Mouse (Mus musculus): ENCODE data around the gene Acbd6. TPM values are rescaled to one million over a fixed set of nuclear protein-coding genes. Genes with fewer than 3 reads are reported as not detected.

Gene Acbd6
- total RNA-seq, 2 experiments from 2014 or later, result 81.5 to 92.2 TPM

DNA sequence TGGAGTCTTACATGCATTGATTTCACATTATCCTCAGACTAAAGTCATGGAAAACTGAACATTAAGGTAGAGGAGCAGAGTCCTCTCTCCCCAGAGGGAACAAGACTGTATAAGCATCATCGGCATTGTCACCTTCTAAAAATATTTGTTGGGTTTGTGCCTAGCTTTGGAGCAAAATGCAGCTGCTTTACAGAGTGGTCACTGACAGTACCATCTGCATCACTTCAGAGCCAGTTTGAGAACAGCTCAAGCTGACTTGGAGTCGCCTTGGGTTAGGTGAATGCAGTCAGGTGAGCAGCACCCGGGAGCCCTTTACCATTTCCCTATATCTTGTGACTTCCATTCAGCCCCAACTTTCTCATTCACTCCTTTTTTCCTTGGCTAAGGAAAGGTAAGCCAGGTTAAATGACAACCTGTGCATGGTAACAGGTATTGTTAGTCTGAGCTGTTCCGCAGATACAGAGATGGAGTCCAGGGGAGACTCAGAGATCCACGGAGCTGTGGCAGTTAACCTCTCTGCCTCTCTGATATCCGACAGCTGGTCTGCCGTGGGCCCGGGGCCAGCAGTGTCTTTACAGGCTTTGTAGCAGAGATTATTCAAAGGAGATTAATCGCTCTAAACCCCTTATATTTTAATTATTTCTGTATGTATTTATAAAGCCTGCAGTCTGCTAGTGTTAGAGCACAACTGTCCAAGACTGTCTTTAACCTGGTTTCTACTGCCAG lies 92.4 kb downstream of the Acbd6 start:
- no peak for DNase-seq

DNA sequence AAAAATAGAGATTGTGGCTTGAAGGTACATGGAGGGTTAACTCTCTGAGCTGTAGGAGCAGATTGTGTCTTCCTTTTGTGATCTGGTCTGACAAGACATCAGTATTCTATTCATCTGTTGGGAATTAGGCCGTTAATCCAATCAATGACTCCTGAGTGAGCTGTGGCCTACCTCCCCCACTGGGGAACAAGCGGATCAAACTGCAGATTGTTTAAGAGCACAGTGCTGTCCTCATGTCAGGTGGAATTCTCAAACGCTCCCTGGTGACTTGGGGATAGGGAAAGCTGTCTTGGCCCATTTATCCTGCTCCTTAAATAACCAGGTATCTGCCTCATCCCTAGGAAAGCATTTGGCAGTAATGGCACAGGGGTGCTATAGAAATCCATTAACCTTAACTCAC lies 97.0 kb downstream of the Acbd6 start:
- no peak for DNase-seq

DNA sequence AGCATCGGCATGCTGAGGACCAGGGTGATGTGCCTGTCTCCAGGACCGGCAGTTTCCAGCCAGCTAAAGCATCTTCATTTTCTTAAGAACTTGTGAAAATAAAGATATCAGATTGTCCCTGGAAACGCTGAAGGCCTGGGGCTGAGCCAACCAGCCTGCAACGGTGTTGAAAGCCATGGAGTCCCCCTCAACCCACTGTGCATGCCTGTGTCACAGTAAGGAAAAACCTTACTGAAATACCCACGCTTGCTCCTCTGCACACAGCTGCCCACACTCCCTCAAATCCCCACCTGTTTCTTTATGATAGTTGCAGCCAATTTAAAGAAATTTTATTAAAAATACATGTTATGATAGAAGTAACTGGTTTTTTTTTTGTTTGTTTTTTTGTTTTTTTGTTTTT lies 98.4 kb downstream of the Acbd6 start:
- DNase-seq, result no peak

- DNase-seq, result no peak
Measured at GRCm38 (mm10) chr1:155663994-155664393, 106.1 kb downstream of the Acbd6 start.

- no peak for DNase-seq
Measured at GRCm38 (mm10) chr1:155675570-155675969, 117.7 kb downstream of the Acbd6 start.

GRCm38 (mm10) chr1:155681116-155681799 lies 123.3 kb downstream of the Acbd6 start:
- DNase-seq, result peak in 1 of 2 experiments; percentile 27

DNA sequence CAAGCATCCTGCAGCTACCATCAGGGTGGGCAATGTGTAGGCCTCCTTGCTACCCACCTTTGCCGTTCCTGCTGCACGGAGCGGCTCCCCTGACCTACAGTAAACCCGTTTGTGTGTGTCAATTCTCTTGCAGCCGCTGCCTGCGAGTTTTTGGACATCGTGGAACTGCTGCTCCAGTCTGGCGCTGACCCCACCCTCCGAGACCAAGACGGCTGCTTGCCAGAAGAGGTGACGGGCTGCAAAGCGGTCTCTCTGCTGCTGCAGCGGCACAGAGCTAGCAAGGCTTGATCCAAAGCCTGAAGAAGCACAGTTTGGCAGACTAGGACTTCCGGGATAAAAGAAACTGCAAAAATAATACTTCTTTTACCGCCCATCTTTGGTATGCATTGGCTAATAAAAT lies 128.9 kb downstream of the Acbd6 start:
- no peak for DNase-seq

GRCm38 (mm10) chr1:155689141-155689540 lies 131.2 kb downstream of the Acbd6 start:
- DNase-seq, result no peak

DNA sequence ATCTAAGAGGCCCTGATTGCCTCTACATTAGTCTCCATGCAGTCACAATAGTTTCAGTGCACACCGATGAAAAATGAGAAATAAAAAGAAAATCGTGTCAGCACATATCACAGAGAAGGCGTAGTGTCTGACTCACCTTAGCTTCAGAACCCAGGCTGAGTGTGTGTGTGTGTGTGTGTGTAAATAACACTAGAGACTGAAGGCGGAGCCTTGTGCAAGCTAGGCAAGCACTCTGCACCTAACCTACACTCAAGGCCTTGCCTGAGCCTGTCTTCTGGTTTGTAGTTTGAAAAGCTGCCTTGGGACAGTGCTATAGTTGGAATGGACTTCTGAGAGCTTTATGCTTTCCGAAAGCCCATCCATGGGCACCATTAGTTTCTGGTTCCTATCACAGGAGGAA lies 131.6 kb downstream of the Acbd6 start:
- DNase-seq, result no peak

GRCm38 (mm10) chr1:155692230-155692629 lies 134.3 kb downstream of the Acbd6 start:
- no peak for DNase-seq

- no peak for DNase-seq
Measured at GRCm38 (mm10) chr1:155693026-155693425, 135.1 kb downstream of the Acbd6 start.

DNA sequence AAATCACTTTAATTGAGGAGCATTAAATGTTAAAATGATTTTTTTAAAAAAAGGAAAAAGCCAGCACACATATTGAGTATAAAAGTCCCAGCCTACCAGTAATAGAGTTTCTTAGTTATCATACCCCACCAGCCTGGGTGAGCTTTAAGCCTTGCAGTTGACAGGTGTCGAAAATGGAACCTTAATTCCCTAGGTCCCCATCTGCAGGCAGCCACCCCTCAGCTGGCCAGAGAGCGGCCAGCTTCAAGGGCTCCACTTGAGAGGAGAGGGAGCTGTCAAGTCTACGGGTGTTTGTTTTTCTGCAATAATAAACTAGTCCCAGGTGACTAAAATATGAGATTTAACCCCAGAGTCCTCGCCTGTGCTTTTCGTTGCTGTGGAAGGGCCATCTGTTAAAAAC lies 135.5 kb downstream of the Acbd6 start:
- DNase-seq, result no peak

- peak in 1 of 2 experiments; percentile 26 for DNase-seq
Measured at GRCm38 (mm10) chr1:155698373-155699159, 140.6 kb downstream of the Acbd6 start.

DNA sequence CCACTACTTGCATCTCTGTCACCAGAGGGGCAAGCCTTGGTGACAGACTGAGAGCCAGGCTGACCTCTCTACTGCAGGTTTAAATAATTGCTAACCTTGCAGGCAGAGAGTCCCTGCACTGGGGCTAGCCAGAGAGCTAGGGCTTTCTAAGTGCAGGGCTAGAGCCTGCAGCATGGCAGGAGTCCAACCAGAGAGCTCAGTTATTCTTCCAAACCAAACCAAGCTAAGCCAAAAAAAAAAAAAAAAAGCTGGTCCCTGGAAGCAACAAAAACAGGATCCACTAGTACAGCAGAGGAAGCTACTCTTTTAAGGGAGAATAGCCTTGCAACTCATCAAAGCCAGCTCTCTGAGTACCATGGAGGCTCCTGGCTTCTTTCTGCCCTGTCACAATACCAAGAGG lies 143.0 kb downstream of the Acbd6 start:
- DNase-seq, result no peak

GRCm38 (mm10) chr1:155703191-155703680 lies 145.3 kb downstream of the Acbd6 start:
- no peak for DNase-seq

DNA sequence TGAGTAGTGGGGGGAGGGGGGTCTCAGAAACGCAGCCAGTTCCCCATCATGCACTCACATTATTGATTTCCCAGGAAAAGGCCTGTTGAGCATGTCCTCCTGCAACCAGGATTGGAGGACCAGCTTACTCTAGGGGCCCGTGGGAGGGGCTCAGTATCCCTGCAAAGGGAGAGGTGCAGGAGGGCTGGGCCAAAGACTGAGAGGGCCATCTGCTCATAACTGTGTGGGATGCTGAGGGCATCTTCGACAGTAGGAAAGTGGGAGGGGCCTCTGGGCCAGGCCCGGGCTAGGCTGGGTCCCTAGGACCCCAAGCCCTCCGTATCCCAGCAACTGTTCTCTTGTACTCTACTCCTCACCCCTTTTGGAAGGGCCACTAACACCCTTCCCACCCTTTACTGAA lies 146.3 kb downstream of the Acbd6 start:
- DNase-seq, result no peak

DNA sequence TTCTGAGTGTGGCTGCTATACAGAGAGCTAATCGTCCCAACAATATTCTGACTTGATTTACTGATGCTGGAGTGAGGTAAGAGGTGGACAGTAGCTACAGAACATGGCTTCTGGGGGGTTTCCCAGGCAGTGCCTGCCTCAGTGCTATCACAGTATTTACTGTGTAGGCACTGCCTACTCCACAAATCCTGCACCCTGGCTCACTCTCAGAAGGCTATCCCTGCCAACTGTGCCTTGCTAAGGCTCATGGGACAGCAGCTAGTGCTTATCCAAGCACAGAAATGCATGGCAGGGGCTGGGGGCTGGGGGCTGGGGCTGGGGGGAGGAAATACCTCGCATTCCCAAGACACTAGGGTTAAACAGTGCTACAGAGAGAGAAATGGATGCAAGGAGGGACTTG lies 155.4 kb downstream of the Acbd6 start:
- DNase-seq, result peak; percentile 37 to 49

DNA sequence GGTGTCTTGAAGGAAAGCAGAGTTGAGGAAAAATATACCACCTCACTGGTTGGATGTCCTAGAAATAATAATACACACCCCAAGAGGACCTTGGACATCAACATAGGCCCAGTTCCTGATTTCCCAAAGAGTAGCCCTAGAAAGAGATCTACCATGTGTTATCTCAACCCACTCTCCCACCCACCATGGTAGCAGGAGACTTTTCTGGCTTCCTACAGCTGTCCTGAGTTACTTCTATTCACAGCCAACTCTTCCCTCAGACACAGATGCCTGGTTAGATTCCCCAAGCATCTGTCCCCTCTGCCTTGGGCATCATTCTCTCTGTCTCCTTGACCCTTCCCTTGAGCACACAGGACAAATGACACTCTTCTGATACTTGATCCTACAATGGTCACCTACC lies 157.4 kb downstream of the Acbd6 start:
- DNase-seq, result no peak

- DNase-seq, result no peak
Measured at GRCm38 (mm10) chr1:155717301-155717700, 159.4 kb downstream of the Acbd6 start.

- no peak for DNase-seq
Measured at GRCm38 (mm10) chr1:155718851-155719250, 160.9 kb downstream of the Acbd6 start.

DNA sequence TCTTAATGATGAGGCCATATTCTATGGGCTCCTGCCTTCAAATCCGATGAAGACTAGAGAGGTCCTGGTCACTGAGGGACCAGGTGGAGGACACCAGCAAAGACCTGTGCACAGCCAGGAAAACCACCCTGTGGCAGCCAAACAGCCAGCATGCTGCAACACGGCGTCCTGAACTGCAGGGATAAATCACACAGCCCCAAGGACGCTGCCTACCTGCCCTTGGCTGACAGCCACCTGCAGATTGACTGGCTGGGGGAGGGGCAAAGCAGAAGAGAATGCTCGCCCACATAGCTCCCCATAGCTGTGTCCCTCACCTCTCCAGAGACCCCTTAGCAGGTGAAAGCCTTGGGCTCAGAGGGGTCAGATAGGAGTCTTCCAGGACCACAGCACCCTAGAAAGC lies 162.1 kb downstream of the Acbd6 start:
- no peak for DNase-seq

- DNase-seq, result peak in 1 of 2 experiments; percentile 56
Measured at GRCm38 (mm10) chr1:155721443-155721842, 163.5 kb downstream of the Acbd6 start.

DNA sequence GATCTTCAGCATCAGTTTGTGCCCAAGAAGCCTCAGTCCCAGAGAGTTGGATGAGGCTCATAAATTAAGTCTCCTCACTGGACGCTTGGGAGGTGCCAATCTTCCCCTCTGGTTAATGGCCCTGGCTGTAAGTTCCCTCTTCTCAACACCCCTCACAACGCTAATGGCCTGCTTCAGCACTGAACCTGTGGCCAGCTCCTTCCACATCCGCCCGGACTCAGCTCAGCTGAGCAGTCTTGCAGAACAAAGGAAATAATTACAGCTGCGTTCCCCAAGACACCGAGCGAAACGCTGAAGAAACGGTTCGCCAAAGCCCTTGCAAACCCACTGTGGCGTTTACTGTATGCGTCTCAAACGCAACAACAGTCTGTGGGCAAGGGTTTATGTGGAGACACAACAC lies 164.3 kb downstream of the Acbd6 start:
- DNase-seq, result no peak

All from layer of hippocampus, postnatal 36 days (tissue).